Mouse (Mus musculus) small intestine, adult 2 months (tissue): ENCODE results near the gene Asb16. TPM values are rescaled to one million over a fixed set of nuclear protein-coding genes. Genes with fewer than 3 reads are reported as not detected.
A peak's percentile ranks its signal among the peaks of the same experiment; 100 is the strongest.

ENCODE experiments used
- H3K27ac ChIP-seq: fragments of 200-500 bp; 2 replicates; pipeline ENCODE4 v1.5.1; 2012; ENCODE audit warnings: low read depth, low read length, control low read depth, inconsistent platforms; ENCODE audit not compliant: insufficient read depth
- H3K27me3 ChIP-seq: fragments of 200-500 bp; 2 replicates; pipeline ENCODE4 v1.6.1; 2012; ENCODE audit warnings: mild to moderate bottlenecking, moderate library complexity, low read length, inconsistent platforms; ENCODE audit not compliant: control insufficient read depth, insufficient read depth
- H3K36me3 ChIP-seq: fragments of 200-500 bp; 2 replicates; pipeline ENCODE4 v1.6.1; 2012; ENCODE audit warnings: mild to moderate bottlenecking, low read length, control low read depth, inconsistent platforms; ENCODE audit not compliant: control insufficient read depth, insufficient read depth
- H3K4me1 ChIP-seq: fragments of 200-500 bp; 2 replicates; pipeline ENCODE4 v1.6.1; 2012; ENCODE audit warnings: low read length, inconsistent platforms, mixed read lengths; ENCODE audit not compliant: control insufficient read depth, insufficient read depth, insufficient read length
- H3K4me3 ChIP-seq: fragments of 200-500 bp; 2 replicates; pipeline ENCODE4 v1.5.1; 2012; ENCODE audit warnings: low read depth, mild to moderate bottlenecking, control low read depth, inconsistent platforms, low read length, moderate library complexity
- CTCF ChIP-seq: fragments of 200-500 bp; IDR thresholded peaks from 2 replicates; pipeline ENCODE4 v1.5.1; 2012; ENCODE audit warnings: low read depth, mild to moderate bottlenecking, control low read depth, inconsistent platforms, low read length, moderate library complexity, mixed read lengths; ENCODE audit not compliant: insufficient replicate concordance, insufficient read length; ENCODE audit errors: extremely low read depth
- POLR2A ChIP-seq: fragments of 200-500 bp; IDR thresholded peaks from 2 replicates; pipeline ENCODE4 v1.6.1; 2012; ENCODE audit warnings: low read depth, mild to moderate bottlenecking, control low read depth, inconsistent platforms, low read length, moderate library complexity
- WGBS: fragments of 180-500 bp; shearing (Covaris S2); methylation state at CpG from one replicate; pipeline ENCODE4 v1.1.7; 2018; 5-methylcytosine and 5-hydroxymethylcytosine counted together
- polyA plus RNA-seq: library from polyadenylated mRNA; depleted of rRNA; stranded (reverse); fragments of >200 nt; gene quantifications from 2 replicates; pipeline ENCODE4 v1.2.3, GENCODE M21; 2012

The Asb16 gene
- polyA plus RNA-seq, 1 experiment, result 0.29 TPM

GRCm38 (mm10) chr11:102296491-102297472 is 28.2 kb downstream of the Asb16 start, which contains the start of gene Atxn7l3:
Gene Atxn7l3, minus strand, starts transcription at chr11:102296631.
- TF ChIP-seq CTCF (no peak), POLR2A (peak; percentile 73)
- peaks cover 14% of the 10 kb centered on the region for H3K36me3 ChIP-seq
- no peaks in the 10 kb centered on the region for H3K27me3 ChIP-seq
- H3K27ac ChIP-seq, result peak within 1 kb of the TSS; percentile 89
- peaks cover 7% of the 10 kb centered on the region; the same call in 1 of the 2 replicates for H3K4me1 ChIP-seq
- peak within 1 kb of the TSS; percentile 68 for H3K4me3 ChIP-seq
- 1% methylated on average over 102 of the region's 125 CpGs for WGBS

GRCm38 (mm10) chr11:102297577-102298556 is 29.3 kb downstream of the Asb16 start:
- Histone ChIP-seq H3K36me3 (peaks cover 3% of the 10 kb centered on the region), H3K27me3 (no peaks in the 10 kb centered on the region), H3K27ac (peak overlapping the region; percentile 89), H3K4me1 (peaks cover 7% of the 10 kb centered on the region; the same call in 1 of the 2 replicates), H3K4me3 (peak overlapping the region; percentile 68)
- TF ChIP-seq CTCF (no peak), POLR2A (no peak)
- WGBS, result 16% methylated on average over 27 of the region's 27 CpGs

- H3K4me1 ChIP-seq, result peaks cover 6% of the 10 kb centered on the region; the same call in 1 of the 2 replicates
- WGBS, result 6% methylated on average over 1 of the region's 1 CpGs
- H3K27me3 ChIP-seq, result no peaks in the 10 kb centered on the region
- H3K36me3 ChIP-seq, result no peaks in the 10 kb centered on the region
- H3K27ac ChIP-seq, result no peak overlapping the region
- H3K4me3 ChIP-seq, result no peak overlapping the region
- TF ChIP-seq CTCF (no peak; the same call in 1 of the 2 replicates), POLR2A (no peak)
Observed at GRCm38 (mm10) chr11:102299839-102300238, 31.3 kb downstream of the Asb16 start.

- TF ChIP-seq POLR2A, result no peak
- no peak for TF ChIP-seq CTCF
- H3K4me1 ChIP-seq, result peaks cover 3% of the 10 kb centered on the region; the same call in 1 of the 2 replicates
- no peaks in the 10 kb centered on the region for H3K27me3 ChIP-seq
- peaks cover 22% of the 10 kb centered on the region for H3K36me3 ChIP-seq
- H3K4me3 ChIP-seq, result no peak overlapping the region
- WGBS, result 47% methylated on average over 2 of the region's 2 CpGs
- no peak overlapping the region for H3K27ac ChIP-seq
Observed at GRCm38 (mm10) chr11:102304141-102304540, 35.6 kb downstream of the Asb16 start.

- Histone ChIP-seq H3K4me3 (no peak overlapping the region), H3K4me1 (peaks cover 14% of the 10 kb centered on the region), H3K27ac (no peak overlapping the region), H3K27me3 (no peaks in the 10 kb centered on the region), H3K36me3 (peaks cover 22% of the 10 kb centered on the region)
- WGBS, result 64% methylated on average over 3 of the region's 3 CpGs
- TF ChIP-seq CTCF, result no peak
- no peak for TF ChIP-seq POLR2A
Observed at GRCm38 (mm10) chr11:102305359-102305758, 36.8 kb downstream of the Asb16 start.

GRCm38 (mm10) chr11:102308104-102308503 is 39.6 kb downstream of the Asb16 start:
- Histone ChIP-seq H3K27me3 (no peaks in the 10 kb centered on the region), H3K36me3 (peaks cover 29% of the 10 kb centered on the region), H3K27ac (no peak overlapping the region), H3K4me1 (peaks cover 21% of the 10 kb centered on the region), H3K4me3 (no peak overlapping the region)
- TF ChIP-seq POLR2A (no peak), CTCF (no peak)
- WGBS, result 76% methylated on average over 9 of the region's 9 CpGs
